In genomic region chr8:88696721-88697641, GRCm38 (mm10) we compare ENCODE assay signal across 7 mouse cellular contexts. TPM values are rescaled to one million over a fixed set of nuclear protein-coding genes. Genes with fewer than 3 reads are reported as not detected.
DNase-seq lines count a peak whose midpoint lies in the region; ATAC-seq lines count a peak whose summit lies in the region.

Gene Cyld, plus strand, starts transcription at chr8:88697028.

- peak within 1 kb of the TSS; percentile 83 for H3K27ac ChIP-seq in intestine, embryonic 16.5 days (ENCODE audit: low read length)
- no peak within 1 kb of the TSS for H3K27ac ChIP-seq in midbrain, embryonic 11.5 days (ENCODE audit: low read depth, low read length)

- peak within 1 kb of the TSS; percentile 68 for H3K4me2 ChIP-seq in intestine, embryonic 16.5 days (ENCODE audit: low read depth, low read length)
- peak within 1 kb of the TSS; percentile 94 for H3K4me2 ChIP-seq in midbrain, embryonic 11.5 days

- DNase-seq in adrenal gland, adult 8-10 months = peak; percentile 99
- DNase-seq in embryo, embryonic 9.5 days (ENCODE audit: extremely low spot score) = peak; percentile 99
- peak; percentile 95 to 98 for DNase-seq in gastrocnemius, postnatal 4 days (ENCODE audit: low spot score in 2 of 2)
- peak; percentile 97 for DNase-seq in left cerebral cortex, postnatal 36 days (ENCODE audit: low spot score in 2 of 2)
- peak; percentile 99 for DNase-seq in midbrain, embryonic 11.5 days (ENCODE audit: low spot score, missing footprints)
- peak; percentile 98 for DNase-seq in skeletal muscle tissue, adult 2 months (ENCODE audit: low read depth, low spot score)

- WGBS in intestine, embryonic 16.5 days = under 1% methylated on average over 72 of the region's 80 CpGs
- under 1% methylated on average over 61 of the region's 80 CpGs for WGBS in midbrain, embryonic 11.5 days

- H3K4me3 ChIP-seq in intestine, embryonic 16.5 days (ENCODE audit: low read length) = peak within 1 kb of the TSS; percentile 99
- peak within 1 kb of the TSS; percentile 80 for H3K4me3 ChIP-seq in midbrain, embryonic 11.5 days (ENCODE audit: low read depth, low read length)

- H3K36me3 ChIP-seq in intestine, embryonic 16.5 days (ENCODE audit: control insufficient read depth, insufficient read depth, low read length) = no peaks in the 10 kb centered on the region
- H3K36me3 ChIP-seq in midbrain, embryonic 11.5 days (ENCODE audit: control insufficient read depth, insufficient read depth, low read length) = no peaks in the 10 kb centered on the region

- H3K27me3 ChIP-seq in intestine, embryonic 16.5 days (replicated peaks; ENCODE audit: control insufficient read depth, insufficient read depth, low read length) = no peaks in the 10 kb centered on the region
- H3K27me3 ChIP-seq in midbrain, embryonic 11.5 days (ENCODE audit: control insufficient read depth, insufficient read depth, low read length) = no peaks in the 10 kb centered on the region

- H3K9ac ChIP-seq in intestine, embryonic 16.5 days (ENCODE audit: low read depth, low read length) = peak within 1 kb of the TSS; percentile 96
- H3K9ac ChIP-seq in midbrain, embryonic 11.5 days (ENCODE audit: low read length) = peak within 1 kb of the TSS; percentile 79

- intact Hi-C loops in left cerebral cortex, postnatal 36 days (cut with DNase I) = loop anchor here (1.0 kb wide), 1 partner anchor 70 kb away; no protein-coding TSS in a partner anchor

- no peaks in the 10 kb centered on the region for H3K9me3 ChIP-seq in intestine, embryonic 16.5 days (ENCODE audit: control insufficient read depth, low read length)
- no peaks in the 10 kb centered on the region for H3K9me3 ChIP-seq in midbrain, embryonic 11.5 days (ENCODE audit: control insufficient read depth, low read length)

- ATAC-seq in intestine, embryonic 16.5 days = peak; percentile 100
- ATAC-seq in midbrain, embryonic 11.5 days (ENCODE audit: low FRiP score) = peak; percentile 99

- H3K4me1 ChIP-seq in intestine, embryonic 16.5 days (ENCODE audit: control insufficient read depth, insufficient read depth, low read length) = peaks cover 6% of the 10 kb centered on the region; the same call in 1 of the 2 replicates
- H3K4me1 ChIP-seq in midbrain, embryonic 11.5 days (ENCODE audit: control insufficient read depth, insufficient read depth, low read length) = peaks cover 11% of the 10 kb centered on the region

RNA-seq across cellular contexts. Expression of gene Cyld, which starts in this region (rescaled TPM):
- 10 to 100 TPM; 60.8 to 90.1 (median 80.9) TPM for total RNA-seq in adrenal gland, adult 8-10 months (2022)
- 10 to 100 TPM; 15.1 to 20.4 TPM for total RNA-seq in gastrocnemius, postnatal 4 days (2021)
- polyA plus RNA-seq in intestine, embryonic 16.5 days (2015; fragmentation: Nextera tagmentation; extraction: Ambion mirVana) = 12.8 and 13.8 TPM in 2 replicates
- 100 to 1,000 TPM in 1 of 2 experiments, 10 to 100 TPM in 1; 91.2 to 111 TPM for total RNA-seq in left cerebral cortex, postnatal 36 days (2021)
- polyA plus RNA-seq in midbrain, embryonic 11.5 days (2014; fragmentation: Nextera tagmentation; extraction: Ambion mirVana) = 13.5 and 14.4 TPM in 2 replicates
